Mouse (Mus musculus) natural killer cell, adult 2 months (primary cell): ENCODE measurements around the gene Glis2.
A peak's percentile ranks its signal among the peaks of the same experiment; 100 is the strongest.

Source experiments
- DNase-seq, 2 experiments: peaks; one replicate each; pipeline ENCODE4 v3.0.0; 2022; ENCODE audit warnings: low spot score in 2 of 2

Gene Glis2

GRCm38 (mm10) chr16:4638891-4639390 is 44.4 kb downstream of the Glis2 start:
- DNase-seq: no peak

DNA sequence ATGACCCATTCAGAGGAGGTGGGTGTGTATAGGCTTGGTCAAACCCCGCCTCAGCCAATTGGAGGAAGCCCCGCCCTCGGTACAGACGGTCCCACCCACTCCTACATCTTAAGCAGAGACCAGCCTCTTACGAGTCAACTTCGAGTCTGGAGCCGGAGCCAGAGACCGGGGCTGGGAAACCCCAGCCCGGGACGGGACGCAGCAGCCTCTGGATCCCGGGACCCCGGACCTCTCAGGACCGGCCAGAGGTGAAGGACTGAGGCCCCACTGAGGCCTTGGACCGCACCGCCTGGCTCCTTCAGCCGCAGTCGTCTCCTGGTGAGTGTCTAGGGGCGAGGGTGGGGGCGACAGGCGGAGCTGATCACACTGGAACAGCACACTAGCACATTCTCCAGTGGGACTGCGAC is 45.3 kb downstream of the Glis2 start, which contains the start of the genes Vasn and Dnaja3:
Vasn (plus strand) TSS at position 111 of the 407 bp plus-strand sequence.
Dnaja3 (plus strand) TSS at position 159 of the 407 bp plus-strand sequence.
- DNase-seq: peak; percentile 23 to 35

GRCm38 (mm10) chr16:4640267-4641005 is 45.9 kb downstream of the Glis2 start:
- DNase-seq: no peak

DNA sequence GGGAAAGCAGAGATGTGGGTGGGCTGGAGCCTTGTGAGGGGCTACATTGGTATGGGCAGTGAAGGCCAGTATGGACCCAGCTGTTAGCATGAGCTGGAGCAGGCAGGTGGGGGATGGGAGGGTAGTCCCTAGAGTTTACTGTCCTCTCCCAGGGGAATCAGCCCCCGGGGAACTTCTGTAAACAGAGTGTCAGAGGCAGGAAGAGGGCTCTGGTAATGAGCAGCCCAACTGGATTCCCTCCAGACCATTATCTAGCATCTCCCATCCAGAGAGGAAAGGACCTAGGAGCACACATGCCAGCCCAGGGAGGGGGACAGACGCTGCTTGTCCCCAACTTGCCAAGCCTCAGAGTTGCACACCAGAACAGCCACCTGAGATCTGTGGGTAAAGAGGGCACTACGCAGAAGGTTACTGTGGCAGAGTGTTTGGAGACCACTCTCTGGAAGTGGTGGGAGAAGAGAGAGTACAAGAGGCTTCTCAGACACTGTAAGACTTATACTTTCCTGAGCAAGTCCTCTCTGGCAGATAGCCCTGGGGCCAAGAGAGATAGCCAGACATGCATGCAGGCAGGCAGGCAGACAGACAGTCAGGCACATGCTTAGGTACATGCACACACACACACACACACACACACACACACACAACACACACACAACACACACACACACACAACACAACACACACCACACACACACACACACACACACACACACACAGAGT is 46.8 kb downstream of the Glis2 start:
- no peak for DNase-seq

GRCm38 (mm10) chr16:4642190-4642589 is 47.7 kb downstream of the Glis2 start:
- DNase-seq: no peak

DNA sequence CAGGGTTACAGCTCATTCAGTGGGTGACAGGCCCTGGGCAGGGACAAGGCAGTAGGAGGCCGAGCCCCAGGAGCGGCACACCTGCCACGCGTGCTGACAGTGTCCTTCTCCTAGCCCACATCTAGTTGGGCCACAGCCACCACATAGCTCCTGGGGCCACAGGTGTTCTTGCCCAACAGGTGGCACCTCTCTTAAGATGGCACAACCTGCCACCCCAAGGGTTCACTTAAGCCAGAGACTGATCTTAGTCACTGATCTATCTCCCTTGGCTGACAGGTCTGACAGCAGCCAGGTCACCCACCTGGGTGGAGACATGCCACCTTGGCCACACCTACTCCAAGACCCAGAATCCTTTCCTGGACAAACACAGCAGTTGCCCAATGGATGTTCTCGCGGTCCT is 48.4 kb downstream of the Glis2 start:
- DNase-seq: no peak

DNA sequence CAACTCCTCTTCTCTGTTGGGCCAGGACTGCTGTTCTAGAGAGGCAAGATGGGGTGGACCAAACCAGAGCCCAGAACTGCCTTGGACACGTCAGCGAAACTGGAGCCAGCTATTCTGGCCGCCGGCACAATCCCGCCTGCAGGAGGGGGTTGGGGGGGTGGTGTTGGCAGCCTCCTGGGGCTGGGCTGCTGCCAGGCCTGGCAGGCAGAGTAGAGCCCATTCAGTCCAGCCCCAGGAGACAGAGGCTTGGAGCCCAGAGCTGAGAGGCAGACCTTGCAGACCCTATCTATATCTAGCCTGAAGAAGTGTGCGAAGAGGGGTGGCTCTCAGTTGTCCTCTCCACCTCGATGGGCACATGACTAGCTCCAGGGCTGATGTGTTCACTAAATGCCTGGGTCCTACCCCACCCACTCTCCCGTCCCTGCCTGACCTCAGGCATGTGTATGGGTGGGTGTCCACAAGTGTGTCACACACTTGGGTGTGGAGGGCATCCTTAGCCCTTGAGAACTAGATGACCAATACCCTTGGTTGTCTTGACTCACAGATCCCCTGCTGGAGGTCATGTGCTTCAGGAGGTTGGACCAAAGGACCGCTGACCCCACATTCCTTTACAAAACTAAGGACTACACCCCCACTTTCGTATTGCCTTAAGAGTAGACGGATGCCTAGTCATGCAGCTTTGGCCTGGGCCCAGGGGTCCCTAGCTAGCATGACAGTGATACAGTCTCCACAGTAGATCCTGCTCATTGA is 49.3 kb downstream of the Glis2 start:
- DNase-seq: no peak

- no peak for DNase-seq
These were observed 51.4 kb downstream of the Glis2 start for GRCm38 (mm10) chr16:4645867-4646266.

DNA sequence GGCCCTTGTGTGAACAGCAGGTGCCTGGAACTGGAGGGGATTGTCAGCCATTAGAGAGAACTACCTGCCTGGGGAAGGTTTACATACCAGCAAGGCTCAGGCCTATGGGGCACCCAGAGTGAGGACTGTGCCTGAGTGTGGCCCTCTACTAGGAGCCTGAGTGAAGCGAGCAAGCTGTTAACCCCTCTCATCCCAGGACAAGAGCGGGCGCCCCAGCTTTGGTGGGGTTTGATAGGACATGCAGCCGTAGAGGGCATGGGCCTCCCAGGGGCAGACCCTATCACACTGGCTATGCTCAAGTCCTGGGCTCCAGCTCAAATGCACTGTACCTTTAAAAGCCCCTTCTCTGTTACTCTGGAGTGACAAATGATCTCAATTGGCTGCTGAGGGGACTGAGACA is 52.3 kb downstream of the Glis2 start:
- no peak for DNase-seq

DNA sequence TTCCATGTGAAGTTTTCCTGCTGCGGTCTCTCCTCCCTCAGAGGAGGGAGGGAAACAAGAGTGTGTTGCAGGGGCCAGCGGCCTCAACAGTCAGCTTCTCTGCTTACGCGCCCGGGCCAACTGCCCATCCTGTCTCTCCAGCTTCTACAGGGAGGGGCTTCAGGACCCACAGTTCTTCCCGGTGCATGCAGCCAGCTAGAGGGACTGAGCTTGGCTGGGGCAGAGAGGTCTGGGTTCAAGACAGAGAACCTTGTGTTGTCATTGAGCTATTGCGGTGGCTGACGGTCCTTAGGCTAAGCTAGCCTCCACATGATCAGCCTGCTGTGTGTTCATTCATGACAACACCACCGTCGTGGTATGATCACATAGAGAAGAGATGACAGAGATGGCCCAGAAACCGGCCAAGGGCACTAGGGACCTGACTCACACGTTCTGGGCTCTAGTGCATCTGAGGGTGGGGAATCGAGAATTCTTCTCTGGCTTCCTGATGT is 53.2 kb downstream of the Glis2 start:
- DNase-seq: no peak

DNA sequence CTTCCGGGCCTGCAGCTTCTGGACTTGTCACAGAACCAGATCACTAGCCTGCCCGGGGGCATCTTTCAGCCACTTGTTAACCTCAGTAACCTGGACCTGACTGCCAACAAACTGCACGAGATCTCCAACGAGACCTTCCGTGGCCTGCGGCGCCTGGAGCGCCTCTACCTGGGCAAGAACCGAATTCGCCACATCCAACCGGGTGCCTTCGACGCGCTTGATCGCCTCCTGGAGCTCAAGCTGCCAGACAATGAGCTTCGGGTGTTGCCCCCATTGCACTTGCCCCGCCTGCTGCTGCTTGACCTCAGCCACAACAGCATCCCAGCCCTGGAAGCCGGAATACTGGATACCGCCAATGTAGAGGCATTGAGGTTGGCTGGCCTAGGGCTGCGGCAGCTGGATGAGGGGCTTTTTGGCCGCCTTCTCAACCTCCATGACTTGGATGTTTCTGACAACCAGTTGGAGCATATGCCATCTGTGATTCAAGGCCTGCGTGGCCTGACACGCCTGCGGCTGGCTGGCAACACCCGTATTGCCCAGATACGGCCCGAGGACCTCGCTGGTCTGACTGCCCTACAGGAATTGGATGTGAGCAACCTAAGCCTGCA is 54.0 kb downstream of the Glis2 start:
- DNase-seq: no peak

GRCm38 (mm10) chr16:4649211-4649610 is 54.7 kb downstream of the Glis2 start:
- no peak for DNase-seq

DNA sequence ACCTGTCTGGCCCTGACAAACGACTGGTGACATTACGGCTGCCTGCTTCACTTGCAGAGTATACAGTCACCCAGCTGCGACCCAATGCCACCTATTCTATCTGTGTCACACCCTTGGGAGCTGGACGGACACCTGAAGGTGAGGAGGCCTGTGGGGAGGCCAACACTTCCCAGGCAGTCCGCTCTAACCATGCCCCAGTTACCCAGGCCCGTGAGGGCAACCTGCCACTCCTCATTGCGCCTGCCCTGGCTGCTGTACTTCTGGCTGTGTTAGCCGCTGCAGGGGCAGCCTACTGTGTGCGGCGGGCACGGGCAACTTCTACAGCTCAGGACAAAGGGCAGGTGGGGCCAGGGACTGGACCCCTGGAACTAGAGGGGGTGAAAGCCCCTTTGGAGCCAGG is 55.2 kb downstream of the Glis2 start:
- no peak for DNase-seq

DNA sequence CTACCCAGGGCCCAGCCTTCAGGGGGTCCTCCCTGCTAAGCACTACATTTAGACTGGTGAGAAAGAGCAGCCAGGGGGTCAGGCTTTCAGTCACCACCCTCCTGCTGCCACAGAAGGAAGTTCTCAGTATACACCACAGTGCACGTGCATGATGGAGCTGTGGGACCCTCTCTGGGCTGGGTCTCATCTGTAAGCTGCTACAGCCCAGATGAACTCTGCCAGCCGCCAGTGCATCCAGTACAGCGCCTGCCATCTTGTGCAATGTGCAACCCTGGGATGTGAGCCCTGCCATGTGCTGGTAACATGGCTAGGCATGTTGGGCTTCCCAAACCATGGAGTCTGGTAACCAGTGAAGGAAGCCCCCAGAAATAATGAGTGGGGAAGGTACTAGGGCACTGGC is 55.6 kb downstream of the Glis2 start:
- no peak for DNase-seq

GRCm38 (mm10) chr16:4651081-4651480 is 56.6 kb downstream of the Glis2 start:
- DNase-seq: no peak

GRCm38 (mm10) chr16:4651624-4652023 is 57.1 kb downstream of the Glis2 start:
- no peak for DNase-seq

DNA sequence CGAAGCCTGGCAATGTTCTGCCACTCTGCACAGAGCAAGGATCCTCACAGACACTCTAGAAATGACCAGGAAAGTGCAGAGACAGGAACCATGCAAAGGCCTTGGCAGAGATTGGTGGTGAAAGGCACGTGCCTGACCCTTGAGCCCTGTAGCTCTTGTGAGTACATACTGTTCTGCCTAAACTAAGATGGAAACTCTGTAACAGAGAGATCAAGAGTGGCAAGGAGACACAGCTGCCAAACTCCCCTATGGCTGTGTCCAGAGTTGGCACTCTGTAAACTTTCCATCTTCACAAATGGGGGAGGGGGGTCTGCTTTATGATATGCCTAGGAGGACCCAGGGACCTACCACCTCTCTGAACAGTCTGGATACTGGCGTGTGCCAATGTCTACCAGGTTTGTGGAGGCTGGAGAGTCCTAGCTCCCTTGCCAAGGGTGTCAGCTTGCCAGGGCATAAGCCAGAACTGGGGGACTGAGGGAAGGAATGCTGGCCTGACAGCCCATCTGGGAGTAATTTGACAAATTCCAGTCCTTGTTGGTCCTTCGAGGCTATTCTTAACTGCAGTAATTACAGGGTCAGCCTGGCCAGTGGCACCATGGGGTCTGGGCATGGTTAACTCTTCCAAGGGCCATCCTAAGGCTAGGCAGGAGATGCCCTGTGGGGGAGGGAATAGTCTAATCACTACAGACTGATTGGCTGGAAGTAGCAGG is 58.3 kb downstream of the Glis2 start:
- DNase-seq: no peak

DNA sequence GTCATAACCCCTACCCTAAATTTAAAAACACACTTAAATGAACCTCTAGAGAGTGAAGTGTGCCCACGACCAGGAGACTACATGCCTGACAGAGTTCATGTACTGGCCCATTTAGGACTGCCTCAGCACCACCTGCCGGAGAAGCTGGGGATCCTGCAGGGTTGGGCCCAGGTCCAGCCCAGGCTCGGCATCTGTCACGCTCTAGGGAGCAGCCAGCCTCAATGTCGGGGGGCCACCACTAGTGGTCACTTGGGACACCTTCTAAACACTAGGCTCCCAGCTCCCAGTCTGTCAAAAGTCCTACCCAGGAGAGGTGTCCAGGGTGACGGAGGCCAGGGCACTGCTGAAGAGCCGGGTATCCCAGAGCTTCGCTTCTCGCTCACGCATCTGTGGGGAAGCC is 60.2 kb downstream of the Glis2 start:
- no peak for DNase-seq

GRCm38 (mm10) chr16:4655251-4655734 is 60.8 kb downstream of the Glis2 start:
- no peak for DNase-seq

DNA sequence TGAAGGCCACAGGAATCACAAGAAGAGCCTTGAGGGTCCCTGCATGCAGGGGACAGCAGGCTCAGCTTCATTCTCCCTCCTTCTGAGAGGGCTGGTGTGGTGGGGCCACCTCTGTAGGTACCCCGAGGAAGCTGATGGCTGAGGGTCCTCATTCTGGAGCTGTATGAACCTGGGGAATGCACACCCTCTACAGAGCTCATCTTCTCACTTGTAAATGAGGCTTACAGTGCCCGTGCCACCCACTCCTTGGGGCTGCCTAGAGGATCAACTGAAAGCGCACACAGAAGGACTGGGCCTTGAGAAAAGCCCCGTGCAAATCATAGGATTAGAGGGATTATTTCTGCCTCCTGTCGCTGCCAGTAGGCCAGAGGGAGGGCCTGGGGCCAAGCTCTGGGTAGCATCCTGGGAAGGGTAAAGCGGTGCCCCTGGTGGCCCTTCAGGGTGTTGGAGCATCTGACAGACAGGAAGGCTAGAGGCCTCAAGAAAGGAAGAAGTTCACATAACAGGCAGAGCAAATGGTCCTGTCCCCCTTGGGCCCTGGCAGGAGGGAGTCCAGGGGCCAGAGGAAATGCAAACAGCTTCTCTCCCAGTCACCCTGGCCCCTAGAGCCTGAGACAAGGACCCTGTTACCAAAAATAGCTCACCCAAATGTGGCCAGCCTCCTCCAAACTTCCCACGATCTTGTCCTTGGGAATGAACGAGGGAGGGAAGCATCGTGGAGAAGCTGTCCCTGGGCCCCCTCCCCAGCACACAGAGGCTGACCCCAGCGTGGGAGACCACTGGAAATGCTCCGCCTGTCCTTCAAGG is 61.5 kb downstream of the Glis2 start:
- no peak for DNase-seq
